Comparison of ENCODE assay signal across 23 mouse cellular contexts in genomic region chr7:89540976-89541375, GRCm38 (mm10). TPM values are rescaled to one million over a fixed set of nuclear protein-coding genes. Genes with fewer than 3 reads are reported as not detected.
DNase-seq lines count a peak whose midpoint lies in the region; TF ChIP-seq lines count a peak whose summit lies in the region.
"Had no signal": no experiment of that assay in that cellular context is flagged by ENCODE, and none has a peak within 500 bp of the region (broad histone marks: within the 10 kb centered on the region; RNA-seq: fewer than 3 reads in every experiment).

No protein-coding gene starts in this region.

- no peak for TF ChIP-seq POLR2A in cerebellum, adult 2 months (IDR thresholded peaks at IDR 0.05; ENCODE audit: borderline replicate concordance, insufficient read depth, low read length)

- DNase-seq in heart, adult 11 months, result peak; percentile 73
- DNase-seq in heart, postnatal 14 days, result no peak
- DNase-seq in right cerebral cortex, adult 2 months (ENCODE audit: low spot score in 2 of 2), result peak; percentile 53 to 59
- no peak for DNase-seq in right cerebral cortex, postnatal 14 days
- peak; percentile 22 to 36 for DNase-seq in left cerebral cortex, postnatal 36 days (ENCODE audit: low spot score in 2 of 2)
- DNase-seq in cerebellum, adult 2 months, result no peak
- no peak for DNase-seq in ovary, postnatal 36 days (ENCODE audit: low spot score)
- DNase-seq: cerebellum, adult 11 months; cerebellum, postnatal 36 days; forebrain, postnatal 0 days; kidney, adult 8-10 months; kidney, postnatal 36 days; liver, embryonic 13.5 days; retina, postnatal 1 day; thymus, postnatal 4 days had no signal

- intact Hi-C loops in heart, postnatal 14 days (cut with DNase I), result no loop called here
- intact Hi-C loops in left cerebral cortex, postnatal 36 days (cut with DNase I), result no loop called here

- H3K27me3 ChIP-seq in cerebellum, adult 2 months (ENCODE audit: control insufficient read depth, insufficient read depth, low read length), result no peaks in the 10 kb centered on the region
- H3K27me3 ChIP-seq: heart, embryonic 13.5 days; limb, embryonic 12.5 days; liver, embryonic 13.5 days; midbrain, embryonic 13.5 days; neural tube, embryonic 15.5 days had no signal

- no peak for TF ChIP-seq CTCF in cerebellum, adult 2 months (IDR thresholded peaks at IDR 0.05; ENCODE audit: borderline replicate concordance, insufficient read depth, low read depth, low read length)

- H3K4me1 ChIP-seq in cerebellum, adult 2 months (ENCODE audit: control insufficient read depth, insufficient read depth, low read length), result no peaks in the 10 kb centered on the region
- H3K4me1 ChIP-seq: hindbrain, embryonic 10.5 days; limb, embryonic 12.5 days; liver, embryonic 13.5 days; midbrain, embryonic 13.5 days; neural tube, embryonic 15.5 days had no signal

- H3K4me3 ChIP-seq in cerebellum, adult 2 months (replicated peaks; ENCODE audit: insufficient read depth, low read depth, low read length), result no peak overlapping the region
- H3K4me3 ChIP-seq: heart, embryonic 13.5 days; hindbrain, embryonic 10.5 days; limb, embryonic 12.5 days; liver, embryonic 13.5 days; midbrain, embryonic 13.5 days; neural tube, embryonic 15.5 days had no signal

- 93% methylated on average over 2 of the region's 2 CpGs for WGBS in cerebellum, adult 2 months

- no peak overlapping the region for H3K27ac ChIP-seq in cerebellum, adult 2 months (ENCODE audit: insufficient read depth, low read length)
- H3K27ac ChIP-seq: heart, embryonic 13.5 days; hindbrain, embryonic 10.5 days; limb, embryonic 12.5 days; liver, embryonic 13.5 days; midbrain, embryonic 13.5 days; neural tube, embryonic 15.5 days had no signal

RNA-seq across cellular contexts. Expression of gene Prss23, which starts 14.0 kb away (rescaled TPM):
- total RNA-seq in heart, postnatal 14 days (2021), result 10 to 100 TPM; 28.8 to 30.4 TPM
- total RNA-seq in left cerebral cortex, postnatal 36 days (2021), result 10 to 100 TPM; 19.0 to 19.3 TPM
- polyA plus RNA-seq in cerebellum, adult 2 months (2012; rRNA removed), result 10.9 and 13.6 TPM in 2 replicates
- total RNA-seq: megakaryocyte progenitor cell, adult 5-6 weeks had no signal
- polyA plus RNA-seq: CD4-positive, CD25-positive, alpha-beta regulatory T cell, adult 4 months; G1E had no signal

Comparison
In these comparisons a context has a peak if more than half of its experiments do, and no peak if none do; other contexts are left out.
1. DNase-seq: peak in heart, adult 11 months (single experiment), right cerebral cortex, adult 2 months (2 of 2) and left cerebral cortex, postnatal 36 days (2 of 2); none in heart, postnatal 14 days (0 of 2), right cerebral cortex, postnatal 14 days (single experiment), cerebellum, adult 2 months (0 of 2) and ovary, postnatal 36 days (single experiment).